Mouse (Mus musculus): ENCODE data around the gene Dennd2a. TPM values are rescaled to one million over a fixed set of nuclear protein-coding genes. Genes with fewer than 3 reads are reported as not detected.

Gene Dennd2a
- total RNA-seq, 2 experiments from 2014 or later, result 33.3 to 33.6 TPM

DNA sequence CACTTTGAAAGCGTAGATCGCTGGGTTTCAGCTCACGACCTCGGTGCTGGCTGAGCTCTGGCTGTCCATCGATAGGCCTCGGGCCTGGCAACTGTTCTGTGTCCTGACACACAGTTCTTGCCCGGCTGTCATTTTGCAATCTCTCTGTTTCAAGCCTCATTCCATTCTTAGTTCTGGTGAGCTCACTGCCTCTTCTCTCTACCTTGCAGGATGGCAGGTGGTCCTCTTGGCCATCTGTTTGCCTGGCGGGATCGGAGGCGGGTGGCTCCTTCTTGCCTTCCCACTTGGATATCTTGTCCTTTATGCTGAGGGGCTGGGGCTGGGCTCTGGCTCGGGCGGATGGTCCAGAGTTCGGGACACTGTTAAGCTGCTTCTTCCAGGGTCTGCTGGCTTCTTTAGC is 34.5 kb downstream of the Dennd2a start:
- no peak for DNase-seq (ENCODE audit: low spot score in 2 of 2)

DNA sequence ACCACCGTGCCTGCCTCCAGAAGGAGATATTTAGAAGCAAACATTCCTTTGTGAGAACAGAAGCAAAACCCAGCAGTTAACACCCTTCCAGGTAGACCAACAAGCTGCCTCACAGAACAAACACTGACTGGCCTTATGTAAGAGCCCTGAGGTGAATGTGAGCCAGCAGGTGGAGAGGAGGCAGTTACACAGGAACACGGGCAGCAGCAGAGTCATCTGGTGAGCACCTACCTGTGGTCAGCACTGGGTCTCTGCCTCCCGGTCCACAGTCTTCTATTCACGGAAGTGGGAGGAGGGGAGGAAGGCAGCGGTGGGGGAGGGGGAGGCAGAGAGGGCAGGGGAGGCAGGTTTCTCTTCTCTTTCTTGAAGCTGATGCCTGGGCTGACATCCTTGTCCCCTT is 35.2 kb downstream of the Dennd2a start:
- no peak for DNase-seq (ENCODE audit: low spot score in 2 of 2)

DNA sequence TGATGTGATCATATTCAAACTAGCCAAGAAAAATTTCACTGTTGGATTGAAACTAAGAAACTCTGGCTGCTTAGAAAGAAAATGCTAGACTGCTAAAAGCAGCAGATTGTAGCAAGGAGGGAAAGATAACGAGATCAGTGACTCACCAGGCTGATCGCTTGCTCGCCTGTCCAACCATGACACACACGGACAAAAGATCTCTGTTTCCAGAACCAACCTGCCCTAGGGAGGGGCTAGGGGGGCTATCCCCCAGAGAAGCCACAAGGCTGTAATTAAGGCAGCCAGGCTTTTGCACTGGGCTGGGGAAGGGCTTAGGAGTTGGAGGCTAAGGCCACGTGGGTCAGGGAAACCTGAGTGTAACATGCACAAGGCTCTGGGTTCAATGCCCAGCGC is 41.9 kb downstream of the Dennd2a start:
- no peak for DNase-seq (ENCODE audit: low spot score in 2 of 2)

DNA sequence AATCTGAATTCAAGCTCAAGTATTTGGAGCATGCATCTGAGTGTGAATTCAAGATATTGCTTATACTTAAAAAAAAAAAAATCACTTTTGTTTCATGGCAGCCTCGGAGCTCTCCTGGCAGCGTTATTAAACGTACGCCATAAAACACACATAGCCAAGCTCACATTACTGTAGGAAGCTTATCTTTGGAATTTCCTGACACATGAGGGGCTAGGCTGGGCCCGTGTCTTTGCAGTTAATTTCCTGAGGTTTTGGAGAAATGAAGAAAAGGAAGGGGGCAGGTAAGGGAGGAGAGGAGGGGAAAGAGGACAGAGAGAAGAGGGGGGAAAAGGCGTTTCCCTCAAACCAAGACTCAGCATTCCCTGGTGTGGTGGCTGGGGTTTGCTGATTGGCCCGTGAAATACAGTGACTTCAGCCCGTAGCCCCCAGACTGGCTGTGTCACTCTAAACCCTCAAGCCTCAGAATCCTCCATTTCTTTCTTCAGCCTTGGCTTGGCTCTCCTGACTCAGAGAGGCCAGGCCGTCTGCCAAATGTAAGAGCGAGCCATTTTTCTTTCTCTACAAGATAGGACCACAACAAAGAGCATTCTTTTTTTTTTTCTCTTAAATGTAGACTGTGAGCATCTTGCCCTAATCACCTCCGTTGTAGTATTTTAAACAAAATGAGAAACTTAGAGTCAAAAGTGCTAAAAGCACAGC is 42.5 kb downstream of the Dennd2a start:
- peak in 1 of 2 experiments; percentile 51 for DNase-seq (ENCODE audit: low spot score in 2 of 2)

DNA sequence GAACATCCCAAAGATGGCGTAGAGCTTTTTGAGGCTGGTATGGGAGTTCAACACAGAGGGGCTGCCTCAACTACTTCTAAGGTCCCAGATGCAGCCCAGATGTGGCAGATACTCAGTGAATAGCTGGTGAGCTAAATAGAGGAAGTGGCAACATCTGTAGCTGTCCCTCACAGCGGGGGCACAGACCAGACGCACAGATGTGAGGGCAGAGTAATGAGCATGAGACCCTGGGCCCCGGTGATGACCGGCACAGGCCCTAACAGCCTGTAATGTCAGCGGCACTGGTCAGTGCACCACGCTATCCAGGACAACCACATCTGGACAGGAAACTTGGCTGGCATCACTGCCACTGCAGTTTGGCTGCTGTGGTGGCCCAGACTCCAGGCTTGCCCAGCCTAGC is 54.2 kb downstream of the Dennd2a start:
- no peak for DNase-seq (ENCODE audit: low spot score in 2 of 2)

DNA sequence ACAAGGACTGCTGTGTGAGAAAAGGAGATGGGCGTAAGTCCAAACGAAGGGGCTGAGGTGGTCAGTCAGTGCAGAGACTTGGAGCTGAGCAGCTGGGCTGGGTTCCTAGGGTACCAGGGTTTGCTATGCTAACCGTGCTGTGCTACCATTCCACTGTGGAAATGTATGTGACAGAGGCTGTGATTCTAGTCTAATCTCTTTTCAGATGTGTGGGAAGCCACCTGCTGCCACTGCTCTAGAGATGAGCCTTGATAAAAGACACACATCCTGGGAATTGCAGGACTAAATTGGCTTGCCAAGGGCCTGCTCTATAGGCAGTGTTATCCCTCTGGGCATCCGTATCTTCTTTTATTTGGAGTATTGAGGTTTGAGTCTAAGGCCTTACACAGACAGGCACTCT is 60.5 kb downstream of the Dennd2a start:
- no peak for DNase-seq (ENCODE audit: low spot score in 2 of 2)

DNA sequence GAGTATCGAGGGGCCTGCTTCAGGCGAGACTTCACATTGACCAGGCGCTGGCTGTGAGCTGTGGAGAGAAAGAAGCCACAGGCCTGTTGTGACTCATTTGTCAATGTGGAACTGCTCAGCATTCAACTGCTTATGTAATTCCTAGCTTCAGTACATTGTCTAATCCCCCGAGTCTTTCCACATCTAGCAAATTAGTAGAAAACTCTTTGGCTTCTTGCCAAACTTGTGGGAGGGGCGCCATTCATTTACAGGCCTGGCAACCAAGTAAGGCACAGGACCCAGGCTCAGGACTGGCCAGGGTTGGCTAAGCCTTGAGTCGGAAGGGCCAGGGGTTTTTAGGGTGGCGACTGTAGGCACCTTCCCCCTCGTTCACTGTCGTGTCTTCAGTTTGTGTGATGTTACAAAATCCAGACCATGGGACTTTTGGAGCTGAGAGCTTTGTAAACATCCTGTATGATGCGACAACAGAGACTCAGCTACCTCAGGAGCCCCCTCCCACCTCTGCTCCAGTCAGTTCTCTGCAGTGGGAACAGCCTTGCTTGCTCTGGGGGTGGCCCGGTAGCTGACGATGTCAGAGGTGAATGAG is 64.4 kb downstream of the Dennd2a start:
- peak; percentile 65 for DNase-seq (ENCODE audit: low spot score in 2 of 2)

DNA sequence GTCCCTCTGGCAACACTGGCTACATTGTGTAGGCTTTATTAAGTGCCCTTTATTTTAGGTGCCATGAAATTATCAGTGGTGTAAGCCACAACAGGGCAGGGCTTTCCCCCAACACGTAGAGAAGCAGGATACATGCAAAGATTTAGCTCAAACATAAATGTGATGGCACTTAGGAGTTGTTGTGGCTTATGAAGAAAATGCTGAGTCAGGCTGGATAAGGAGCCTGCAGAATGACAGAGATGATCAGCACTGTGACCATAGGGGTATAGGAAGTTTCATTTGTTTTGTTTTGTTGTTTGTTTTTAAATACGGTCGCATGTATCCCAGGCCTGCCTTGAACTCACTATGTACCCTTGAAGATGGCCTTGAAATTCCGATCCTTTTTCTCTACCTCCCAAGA is 65.5 kb downstream of the Dennd2a start:
- DNase-seq (ENCODE audit: low spot score in 2 of 2), result no peak

DNA sequence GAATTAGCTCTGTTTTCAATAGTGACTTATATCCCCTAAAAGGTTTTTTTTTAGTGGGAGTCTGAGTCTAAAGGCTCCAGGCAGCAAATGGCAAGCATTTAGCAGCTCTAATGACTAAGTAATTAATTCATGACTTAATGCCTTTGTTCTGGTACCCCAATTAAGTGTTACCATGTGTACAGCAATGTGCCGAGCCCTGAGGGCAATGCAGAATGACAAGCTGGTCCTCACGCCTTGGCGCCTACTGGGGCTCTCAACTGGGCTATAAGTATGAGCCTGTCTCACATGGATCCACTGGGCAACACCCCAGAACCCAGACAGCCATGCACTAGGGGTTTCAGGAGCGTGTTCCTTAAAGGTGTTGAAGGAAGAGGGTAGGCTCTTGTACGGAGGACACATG is 66.5 kb downstream of the Dennd2a start:
- DNase-seq (ENCODE audit: low spot score in 2 of 2), result no peak

DNA sequence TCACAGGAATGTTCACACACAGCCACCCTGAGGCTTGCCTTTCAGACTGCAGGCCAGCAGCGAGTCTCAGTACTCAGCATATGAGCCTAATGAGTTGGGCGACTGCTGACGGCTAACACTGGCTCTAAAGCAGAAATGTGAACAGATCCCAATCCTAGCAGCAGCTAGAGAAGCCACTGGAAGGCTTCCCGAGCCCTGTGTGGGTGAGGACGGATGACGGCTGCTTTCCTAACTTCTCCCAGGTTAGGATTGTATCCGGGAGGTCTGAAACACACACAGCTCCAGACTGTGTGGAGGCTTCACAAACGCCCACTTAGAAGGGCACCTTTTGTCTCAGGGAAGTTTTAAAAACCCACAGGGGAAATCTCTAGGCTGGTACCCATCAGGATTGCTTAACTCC is 69.4 kb downstream of the Dennd2a start:
- no peak for DNase-seq (ENCODE audit: low spot score in 2 of 2)

DNA sequence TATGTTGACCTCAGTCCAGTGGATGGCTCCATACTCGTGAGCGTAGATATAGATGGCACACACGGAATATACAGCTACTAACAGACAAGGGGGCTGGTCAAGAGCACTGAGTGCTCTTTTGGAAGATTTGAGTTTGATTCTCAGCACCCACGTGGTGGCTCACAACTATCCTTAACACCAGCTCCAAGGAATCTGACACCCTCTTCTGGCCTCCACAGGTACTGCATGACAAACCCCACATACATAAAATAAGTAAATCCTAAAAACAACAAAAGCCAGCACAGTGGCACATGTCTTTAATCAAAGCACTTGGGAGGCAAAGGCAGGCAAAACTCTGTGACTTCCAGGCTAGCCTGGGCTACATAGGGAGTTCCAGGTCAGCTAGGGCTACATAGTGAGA is 74.0 kb downstream of the Dennd2a start:
- no peak for DNase-seq (ENCODE audit: low spot score in 2 of 2)

DNA sequence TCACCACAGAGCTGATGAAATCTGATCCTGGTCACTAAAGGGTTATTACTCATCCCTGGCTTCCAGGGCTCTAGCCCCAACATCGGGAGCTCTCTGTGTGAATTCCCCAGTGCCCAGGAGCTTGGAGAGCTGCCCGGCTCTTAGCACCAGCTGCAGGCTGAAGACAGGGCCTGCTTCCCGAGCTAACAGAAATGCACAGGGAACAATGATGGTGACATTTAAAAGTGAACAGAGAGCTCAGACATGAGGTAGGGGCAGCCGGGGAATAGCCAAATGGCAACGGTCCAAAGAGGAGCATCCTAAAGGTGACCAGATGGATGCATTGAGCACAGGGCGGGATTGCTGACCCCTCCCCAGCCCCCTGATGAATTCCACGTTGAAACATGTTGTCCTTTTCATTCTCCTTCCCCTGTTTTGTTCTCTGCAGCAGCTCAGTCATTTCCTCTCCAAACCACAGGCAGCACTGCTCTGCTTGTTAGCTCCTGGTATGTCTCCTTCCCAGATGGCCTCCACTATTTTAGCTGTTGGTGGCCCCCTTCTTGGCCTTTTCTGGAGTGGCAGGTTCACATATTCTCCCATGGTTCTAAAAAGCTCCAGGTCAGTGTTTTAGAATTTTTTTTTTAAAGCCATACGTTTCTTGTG is 79.0 kb downstream of the Dennd2a start:
- DNase-seq (ENCODE audit: low spot score in 2 of 2), result peak; percentile 73 to 75

DNA sequence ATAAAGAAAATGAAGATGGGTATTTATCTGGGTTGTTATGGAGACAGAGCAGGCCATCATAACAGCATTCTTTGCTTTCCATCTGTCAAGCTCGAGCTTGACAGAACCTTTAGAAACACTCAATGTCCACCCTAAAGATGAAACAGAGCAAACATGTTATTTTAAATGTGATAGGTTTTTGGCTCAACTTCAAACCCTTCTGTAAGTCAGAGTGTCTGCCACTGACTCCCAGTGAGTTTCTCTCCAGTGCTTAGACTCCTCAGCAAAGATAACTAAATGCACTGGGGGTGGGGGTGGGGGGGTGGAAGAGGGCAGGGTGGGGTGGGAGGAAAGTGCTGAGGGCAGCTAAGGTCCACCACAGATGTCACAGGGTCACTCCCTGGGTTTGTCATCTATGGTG is 81.0 kb downstream of the Dennd2a start:
- DNase-seq (ENCODE audit: low spot score in 2 of 2), result no peak

DNA sequence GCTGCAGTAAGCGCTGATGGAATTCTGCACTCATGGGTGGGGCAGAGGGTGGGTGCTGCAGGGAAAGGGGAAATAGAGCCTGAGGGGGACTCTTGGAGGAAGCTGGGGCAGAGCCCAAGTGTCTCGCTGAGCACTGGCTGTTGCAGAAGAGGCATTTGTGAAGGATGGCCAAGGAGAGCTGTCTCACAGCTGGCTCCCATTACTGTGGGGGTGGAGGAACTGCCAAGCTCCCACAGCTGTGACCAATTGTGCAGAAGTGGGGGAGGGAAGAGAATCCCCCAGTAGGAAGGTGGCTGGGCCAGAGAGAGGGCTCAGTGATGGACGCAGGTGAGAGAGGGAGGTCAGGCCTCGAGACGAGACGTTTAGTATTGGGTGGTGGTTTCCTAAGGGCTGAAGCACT is 83.2 kb downstream of the Dennd2a start:
- no peak for DNase-seq (ENCODE audit: low spot score in 2 of 2)

DNA sequence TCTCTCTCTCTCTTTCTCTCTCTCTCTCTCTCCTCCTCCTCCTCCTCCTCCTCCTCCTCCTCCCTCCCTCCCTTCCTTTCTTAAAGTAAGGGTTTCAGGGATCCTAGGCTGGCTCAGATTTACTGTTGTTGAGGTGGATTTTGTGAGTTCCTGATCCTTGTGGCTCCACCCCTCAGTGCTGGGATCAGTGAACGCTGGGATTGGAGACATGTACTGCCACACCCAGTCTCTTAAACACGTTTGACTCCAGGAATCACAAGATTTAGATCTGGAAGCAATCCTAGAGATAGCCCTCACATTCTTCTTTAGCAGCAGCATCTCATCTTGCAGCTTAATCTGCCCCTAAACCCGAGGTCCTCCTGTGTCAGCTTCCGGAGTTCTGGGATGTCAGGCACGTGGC is 84.8 kb downstream of the Dennd2a start:
- DNase-seq (ENCODE audit: low spot score in 2 of 2), result no peak

DNA sequence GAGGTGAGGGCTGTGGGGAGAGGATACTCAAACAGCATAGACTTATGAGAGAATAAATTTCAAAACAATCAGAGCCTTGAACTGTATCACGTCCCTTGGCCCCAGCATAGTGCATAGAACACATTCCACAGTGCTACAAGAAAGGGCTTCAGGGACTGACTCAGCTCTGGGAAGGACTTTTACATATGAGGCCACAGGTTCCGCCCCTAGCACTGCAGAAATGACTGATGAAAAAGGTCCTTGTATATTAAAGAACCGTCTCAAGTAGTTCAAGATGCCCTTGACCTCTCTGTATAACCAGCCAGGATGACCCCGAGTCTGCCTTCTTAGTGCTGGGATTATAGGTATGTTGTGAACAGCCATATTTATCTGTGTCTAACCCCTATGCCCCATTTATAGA is 85.4 kb downstream of the Dennd2a start:
- DNase-seq (ENCODE audit: low spot score in 2 of 2), result no peak

DNA sequence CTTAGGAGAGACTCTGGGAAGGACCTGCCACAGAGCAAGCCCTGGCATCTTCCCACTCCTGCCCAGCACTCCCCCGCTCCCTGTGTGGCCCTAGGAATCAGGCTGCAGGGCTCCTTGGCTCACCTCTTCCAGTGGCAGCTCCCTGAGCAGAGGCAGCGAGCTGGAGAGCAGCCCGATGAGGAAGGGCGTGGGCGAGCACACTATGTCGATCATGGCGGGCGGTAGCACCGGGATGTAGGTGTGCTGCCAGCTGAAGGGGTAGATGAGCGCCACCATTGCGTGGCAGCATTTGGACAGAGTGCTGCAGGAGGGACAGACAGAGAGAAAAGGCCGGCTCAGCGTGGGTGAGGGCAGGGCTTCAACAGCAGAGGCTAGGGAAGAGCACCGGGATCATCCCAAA is 87.6 kb downstream of the Dennd2a start:
- no peak for DNase-seq (ENCODE audit: low spot score in 2 of 2)

DNA sequence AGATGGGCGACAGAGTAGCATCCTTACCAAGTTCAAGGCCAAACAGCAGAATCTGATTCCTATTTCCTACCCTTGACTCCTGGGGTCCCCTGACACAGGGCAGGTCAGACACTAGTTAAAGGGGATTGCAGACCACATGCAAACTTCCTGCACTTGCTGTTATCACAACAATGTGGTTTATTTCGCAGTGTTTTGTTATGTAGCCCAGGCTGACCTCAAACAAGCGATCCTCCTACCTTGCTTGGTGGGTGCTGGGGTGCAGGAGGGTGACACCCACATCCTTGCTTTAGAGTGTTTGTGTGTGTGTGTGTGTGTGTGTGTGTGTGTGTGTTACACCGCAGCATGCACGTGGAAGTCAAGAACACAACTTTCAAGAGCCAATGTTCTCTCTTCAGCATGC is 88.2 kb downstream of the Dennd2a start:
- no peak for DNase-seq (ENCODE audit: low spot score in 2 of 2)

DNA sequence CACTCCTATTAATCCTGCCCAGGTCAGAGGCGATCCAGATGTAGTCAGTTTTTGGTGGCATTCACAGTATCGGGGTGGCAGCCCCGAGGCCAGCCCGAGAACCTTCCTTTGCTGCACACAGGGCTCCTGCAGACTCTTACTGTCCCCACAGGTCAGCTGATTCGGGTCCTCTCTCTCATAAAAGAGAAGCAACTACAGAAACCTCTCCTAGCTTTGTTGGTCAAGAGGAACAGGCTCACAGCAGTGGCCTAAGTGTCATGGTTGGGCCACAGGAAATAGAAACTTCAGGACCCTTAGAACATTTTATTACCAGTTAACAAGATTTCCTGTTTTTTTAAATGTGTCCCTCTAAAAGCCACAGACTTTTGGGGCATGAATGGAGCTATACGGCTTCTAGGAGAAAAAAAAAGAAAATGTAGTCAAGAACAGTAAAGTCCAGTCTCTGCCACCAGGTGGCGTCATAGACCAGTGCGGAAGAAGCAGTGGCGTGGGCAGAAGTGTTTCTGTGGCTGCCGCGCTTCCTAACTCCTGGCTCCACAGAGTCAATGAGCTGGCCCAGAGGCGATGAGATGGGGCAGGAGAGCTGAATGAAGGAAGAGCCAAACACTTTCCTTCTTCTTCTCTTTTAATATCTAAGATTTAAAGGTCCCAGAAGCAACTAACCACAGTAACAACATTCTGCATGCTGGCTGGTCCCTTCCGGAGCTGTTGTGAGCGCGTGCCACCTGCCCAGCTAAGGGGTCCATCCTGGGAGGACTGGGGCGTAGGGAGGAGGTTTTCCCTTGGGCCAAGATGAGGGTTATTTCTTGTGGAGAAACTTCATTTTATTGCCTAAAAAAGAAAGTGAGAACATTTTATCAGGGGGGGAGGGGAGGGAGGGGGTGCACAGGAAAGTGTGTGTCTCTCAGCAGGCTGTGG is 94.8 kb downstream of the Dennd2a start:
- DNase-seq (ENCODE audit: low spot score in 2 of 2), result peak; percentile 81 to 88

DNA sequence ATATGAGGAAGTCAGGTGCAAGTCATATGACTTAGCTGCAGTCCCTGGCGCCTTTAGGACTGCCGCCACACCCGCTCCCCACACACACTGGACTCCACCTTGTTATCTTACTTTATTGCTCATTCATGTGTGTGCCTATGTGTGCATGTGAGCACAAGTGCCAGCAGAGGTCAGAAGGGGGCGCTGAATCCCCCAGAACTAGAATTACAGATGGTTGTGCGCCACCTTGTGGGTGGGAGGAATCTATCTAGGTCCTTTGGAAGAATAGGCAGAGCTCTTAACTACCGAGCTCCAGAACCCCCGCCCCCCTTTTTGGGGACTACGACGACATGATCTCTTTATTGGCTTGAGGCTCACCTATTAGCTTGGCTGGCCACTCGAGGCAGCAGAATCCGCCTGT is 97.6 kb downstream of the Dennd2a start:
- DNase-seq (ENCODE audit: low spot score in 2 of 2), result peak in 1 of 2 experiments; percentile 31

DNA sequence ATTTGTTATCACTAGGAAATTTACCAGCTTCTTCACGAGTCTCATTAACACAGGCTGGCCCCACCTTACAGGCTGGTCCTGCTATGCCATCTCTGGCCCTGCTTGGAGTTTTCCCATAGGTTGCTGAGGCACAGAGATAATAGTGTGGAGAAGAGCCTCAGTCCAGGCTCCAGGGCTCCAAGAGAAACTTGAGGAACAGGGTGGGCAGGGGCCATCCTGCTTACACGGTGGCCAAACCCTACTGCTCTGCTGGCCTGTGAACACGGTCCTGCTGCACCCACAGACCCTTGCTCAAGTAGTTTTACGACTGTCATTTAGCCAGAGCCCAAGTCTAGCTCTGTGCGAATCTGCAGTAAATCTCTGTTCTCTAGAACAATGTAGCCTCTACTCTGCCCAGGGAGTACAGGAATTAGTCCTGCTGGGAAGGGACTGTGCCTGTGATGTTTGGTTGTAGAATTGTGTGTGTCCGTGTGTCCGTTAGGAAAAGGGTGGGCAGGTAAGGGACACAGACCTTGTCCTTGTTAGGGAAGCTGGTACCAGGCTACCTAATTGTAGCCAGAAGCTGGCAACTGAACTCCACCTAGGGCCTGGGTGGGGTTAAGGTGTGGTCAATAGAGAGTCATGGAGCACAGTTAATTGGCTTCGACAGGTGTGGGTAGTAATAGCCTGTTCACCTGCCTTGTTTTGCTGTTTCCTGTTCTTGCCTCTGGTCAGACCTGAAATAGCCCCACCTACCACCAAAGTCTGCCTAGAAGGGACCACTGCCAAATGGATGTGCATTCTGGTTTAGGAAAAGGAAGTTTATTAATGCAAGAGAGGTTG is 102.1 kb downstream of the Dennd2a start:
- no peak for DNase-seq (ENCODE audit: low spot score in 2 of 2)

Measured in layer of hippocampus, postnatal 10 days (tissue).